Mouse (Mus musculus) gastrocnemius, adult 18-20 months (tissue): ENCODE measurements around the gene Prf1. TPM values are rescaled to one million over a fixed set of nuclear protein-coding genes. Genes with fewer than 3 reads are reported as not detected.

Source experiments
- DNase-seq: peaks from one replicate; pipeline ENCODE4 v3.0.0; 2021; ENCODE audit warnings: low spot score
- total RNA-seq, 2 experiments: library from RNA; stranded (reverse); gene quantifications; 2 replicates each; pipeline ENCODE4 v1.2.3; 2021

Gene Prf1
- total RNA-seq, 2 experiments from 2014 or later = not detected

- peak; percentile 43 for DNase-seq
Observed at GRCm38 (mm10) chr10:61286246-61286645, 11.4 kb upstream of the Prf1 start.

GRCm38 (mm10) chr10:61290016-61290415 lies 7.6 kb upstream of the Prf1 start:
- no peak for DNase-seq

- no peak for DNase-seq
Observed at GRCm38 (mm10) chr10:61290479-61290878, 7.2 kb upstream of the Prf1 start.

- DNase-seq = peak; percentile 31
Observed at GRCm38 (mm10) chr10:61294242-61294641, 3.4 kb upstream of the Prf1 start.

- DNase-seq = no peak
Observed at GRCm38 (mm10) chr10:61296713-61297445, 754 bp upstream of the Prf1 start.

GRCm38 (mm10) chr10:61300996-61301395 lies 3.4 kb downstream of the Prf1 start:
- DNase-seq = no peak

GRCm38 (mm10) chr10:61304046-61304445 lies 6.4 kb downstream of the Prf1 start:
- no peak for DNase-seq

GRCm38 (mm10) chr10:61305928-61306590 lies 8.4 kb downstream of the Prf1 start:
- no peak for DNase-seq

GRCm38 (mm10) chr10:61308706-61309320 lies 11.2 kb downstream of the Prf1 start:
- no peak for DNase-seq

GRCm38 (mm10) chr10:61312159-61312558 lies 14.5 kb downstream of the Prf1 start:
- no peak for DNase-seq

- DNase-seq = no peak
Observed at GRCm38 (mm10) chr10:61312754-61313153, 15.1 kb downstream of the Prf1 start.

GRCm38 (mm10) chr10:61313750-61314149 lies 16.1 kb downstream of the Prf1 start:
- DNase-seq = no peak

GRCm38 (mm10) chr10:61315324-61315880 lies 17.8 kb downstream of the Prf1 start:
- no peak for DNase-seq

GRCm38 (mm10) chr10:61318527-61318926 lies 20.9 kb downstream of the Prf1 start:
- DNase-seq = no peak

- peak; percentile 48 for DNase-seq
Observed at GRCm38 (mm10) chr10:61324717-61325116, 27.1 kb downstream of the Prf1 start.

GRCm38 (mm10) chr10:61325782-61326328 lies 28.2 kb downstream of the Prf1 start:
- DNase-seq = no peak

- no peak for DNase-seq
Observed at GRCm38 (mm10) chr10:61327545-61327944, 29.9 kb downstream of the Prf1 start.

- DNase-seq = peak; percentile 49
Observed at GRCm38 (mm10) chr10:61328927-61329326, 31.3 kb downstream of the Prf1 start.

- DNase-seq = peak; percentile 31
Observed at GRCm38 (mm10) chr10:61331046-61331445, 33.4 kb downstream of the Prf1 start.

- no peak for DNase-seq
Observed at GRCm38 (mm10) chr10:61334545-61334944, 36.9 kb downstream of the Prf1 start.

GRCm38 (mm10) chr10:61336137-61336536 lies 38.5 kb downstream of the Prf1 start:
- peak; percentile 82 for DNase-seq

- no peak for DNase-seq
Observed at GRCm38 (mm10) chr10:61336592-61336991, 39.0 kb downstream of the Prf1 start.
